Mouse (Mus musculus): ENCODE results near the gene Car5b. TPM values are rescaled to one million over a fixed set of nuclear protein-coding genes. Genes with fewer than 3 reads are reported as not detected.

The Car5b gene
- total RNA-seq, 1 experiment, result 0.54 TPM

GRCm38 (mm10) chrX:163958467-163958875, 69.3 kb downstream of the Car5b start, which contains the start of gene Zrsr2:
Zrsr2 (minus strand) TSS chrX:163958661.
- DNase-seq (ENCODE audit: low read depth, low spot score), result peak; percentile 80
- no peaks in the 10 kb centered on the region for H3K9me3 ChIP-seq (ENCODE audit: control insufficient read depth, insufficient read depth, low read depth, low read length)
- peaks cover 8% of the 10 kb centered on the region for H3K36me3 ChIP-seq (ENCODE audit: control insufficient read depth, insufficient read depth, low read length, poor library complexity, severe bottlenecking)
- peak within 1 kb of the TSS; percentile 100 for H3K9ac ChIP-seq (ENCODE audit: insufficient read depth, low read depth, low read length, poor library complexity, severe bottlenecking)
- H3K4me3 ChIP-seq (ENCODE audit: insufficient read depth in 1 of 2, low read depth in 1 of 2, low read length in 2 of 2, poor library complexity in 1 of 2, severe bottlenecking in 1 of 2), result peak within 1 kb of the TSS; percentile 91 to 100
- in situ Hi-C loops (cut with MboI; ENCODE audit: low sequenced_read_pairs in 2 of 2, unreplicated experiment in 2 of 2), result loop anchor here in 1 of 2 experiments (10.0 kb wide), 1 partner anchor 116 kb away; the partner anchor contains the start of gene Siah1b
- H3K27ac ChIP-seq (ENCODE audit: insufficient read depth, low read depth, low read length, poor library complexity, severe bottlenecking), result peak within 1 kb of the TSS; percentile 100
- TF ChIP-seq ZC3H11A (IDR thresholded peaks at IDR 0.05; ENCODE audit: borderline replicate concordance, low read depth, low read length), result no peak
- TF ChIP-seq MAFK (IDR thresholded peaks at IDR 0.05; ENCODE audit: insufficient read depth, low read depth, low read length), result no peak
- TF ChIP-seq HCFC1 (IDR thresholded peaks at IDR 0.05; ENCODE audit: borderline replicate concordance, insufficient read depth, low read length), result no peak
- no peak for TF ChIP-seq CHD2 (IDR thresholded peaks at IDR 0.05; ENCODE audit: low read depth, low read length)
- TF ChIP-seq ZNF384 (IDR thresholded peaks at IDR 0.05; ENCODE audit: low read depth, low read length), result no peak
- H3K4me1 ChIP-seq (ENCODE audit: control insufficient read depth in 2 of 2, insufficient read depth in 2 of 2, low read length in 2 of 2, poor library complexity in 1 of 2), result no peaks in the 10 kb centered on the region

DNA sequence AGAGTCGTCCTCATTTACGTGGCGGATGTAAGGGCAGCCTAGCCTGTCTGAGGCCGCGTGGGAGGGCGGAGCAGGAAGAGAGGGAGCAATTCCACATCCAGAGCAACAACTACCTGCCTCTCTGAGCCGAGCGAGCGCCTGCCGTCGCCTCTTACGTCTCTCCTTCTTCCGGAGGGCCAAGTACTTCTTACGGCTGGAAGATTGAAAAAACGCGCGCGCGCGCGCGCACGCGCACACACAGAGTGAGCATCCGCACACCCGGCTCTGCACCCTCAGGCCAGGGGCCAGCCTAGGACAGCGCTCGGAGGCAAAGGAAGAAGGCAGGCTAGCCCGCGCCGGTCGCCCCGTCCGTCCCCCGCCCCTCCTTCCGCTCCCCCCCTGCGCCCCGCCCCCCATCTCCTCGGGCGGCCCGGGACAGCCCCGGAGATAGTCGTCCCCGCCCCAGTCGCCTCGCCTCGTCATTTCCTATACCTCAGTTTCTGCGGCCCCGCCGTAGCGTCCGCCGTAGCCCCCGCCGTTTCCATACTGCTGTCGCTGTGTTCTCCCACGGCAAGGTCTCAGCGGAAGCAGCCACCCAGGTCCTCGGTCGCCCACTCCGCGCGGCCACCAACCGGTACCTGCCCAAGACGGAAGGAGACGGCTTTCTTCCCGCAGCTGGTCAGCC, 69.9 kb downstream of the Car5b start:
- Histone ChIP-seq H3K9ac (ENCODE audit: insufficient read depth, low read depth, low read length, poor library complexity, severe bottlenecking) (peak overlapping the region; percentile 100), H3K4me1 (ENCODE audit: control insufficient read depth in 2 of 2, insufficient read depth in 2 of 2, low read length in 2 of 2, poor library complexity in 1 of 2) (no peaks in the 10 kb centered on the region), H3K36me3 (ENCODE audit: control insufficient read depth, insufficient read depth, low read length, poor library complexity, severe bottlenecking) (peaks cover 8% of the 10 kb centered on the region), H3K9me3 (ENCODE audit: control insufficient read depth, insufficient read depth, low read depth, low read length) (no peaks in the 10 kb centered on the region), H3K4me3 (ENCODE audit: insufficient read depth in 1 of 2, low read depth in 1 of 2, low read length in 2 of 2, poor library complexity in 1 of 2, severe bottlenecking in 1 of 2) (peak overlapping the region; percentile 91 to 100), H3K27ac (ENCODE audit: insufficient read depth, low read depth, low read length, poor library complexity, severe bottlenecking) (peak overlapping the region; percentile 100)
- in situ Hi-C loops (cut with MboI; ENCODE audit: low sequenced_read_pairs in 2 of 2, unreplicated experiment in 2 of 2), result loop anchor here in 1 of 2 experiments (10.0 kb wide), 1 partner anchor 117 kb away; the partner anchor contains the start of gene Siah1b
- TF ChIP-seq CHD2 (IDR thresholded peaks at IDR 0.05; ENCODE audit: low read depth, low read length), result no peak
- TF ChIP-seq ZC3H11A (IDR thresholded peaks at IDR 0.05; ENCODE audit: borderline replicate concordance, low read depth, low read length), result no peak
- no peak for TF ChIP-seq MAFK (IDR thresholded peaks at IDR 0.05; ENCODE audit: insufficient read depth, low read depth, low read length)
- TF ChIP-seq ZNF384 (IDR thresholded peaks at IDR 0.05; ENCODE audit: low read depth, low read length), result no peak
- no peak for TF ChIP-seq HCFC1 (IDR thresholded peaks at IDR 0.05; ENCODE audit: borderline replicate concordance, insufficient read depth, low read length)
- DNase-seq (ENCODE audit: low read depth, low spot score), result peak; percentile 38

DNA sequence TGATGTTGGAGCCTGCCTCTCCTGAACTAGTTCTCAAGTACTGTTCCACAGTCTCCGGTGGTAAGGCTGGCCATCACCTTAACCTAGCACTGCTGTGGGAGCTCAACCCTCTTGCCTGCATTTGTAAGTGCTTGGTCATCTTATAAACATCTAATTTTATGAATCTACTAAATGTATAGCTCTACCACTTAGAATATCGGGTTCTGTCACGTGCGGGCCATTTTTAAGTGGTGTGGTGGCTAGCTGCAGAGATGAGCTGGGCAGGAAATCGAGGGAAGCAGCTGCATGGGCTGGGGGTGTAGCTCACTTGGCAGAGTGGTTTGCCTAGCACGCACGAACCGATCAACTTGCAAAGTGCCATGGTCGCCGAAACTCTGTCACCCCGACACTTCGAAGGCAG, 70.4 kb downstream of the Car5b start:
- TF ChIP-seq HCFC1 (IDR thresholded peaks at IDR 0.05; ENCODE audit: borderline replicate concordance, insufficient read depth, low read length), result no peak
- TF ChIP-seq ZC3H11A (IDR thresholded peaks at IDR 0.05; ENCODE audit: borderline replicate concordance, low read depth, low read length), result no peak
- no peak for TF ChIP-seq MAFK (IDR thresholded peaks at IDR 0.05; ENCODE audit: insufficient read depth, low read depth, low read length)
- TF ChIP-seq ZNF384 (IDR thresholded peaks at IDR 0.05; ENCODE audit: low read depth, low read length), result no peak
- no peak for TF ChIP-seq CHD2 (IDR thresholded peaks at IDR 0.05; ENCODE audit: low read depth, low read length)
- no peak for DNase-seq (ENCODE audit: low read depth, low spot score)
- peaks cover 8% of the 10 kb centered on the region for H3K36me3 ChIP-seq (ENCODE audit: control insufficient read depth, insufficient read depth, low read length, poor library complexity, severe bottlenecking)
- no peaks in the 10 kb centered on the region for H3K9me3 ChIP-seq (ENCODE audit: control insufficient read depth, insufficient read depth, low read depth, low read length)
- peak overlapping the region; percentile 91 to 100 for H3K4me3 ChIP-seq (ENCODE audit: insufficient read depth in 1 of 2, low read depth in 1 of 2, low read length in 2 of 2, poor library complexity in 1 of 2, severe bottlenecking in 1 of 2)
- in situ Hi-C loops (cut with MboI; ENCODE audit: low sequenced_read_pairs in 2 of 2, unreplicated experiment in 2 of 2), result loop anchor here in 1 of 2 experiments (10.0 kb wide), 1 partner anchor 117 kb away; the partner anchor contains the start of gene Siah1b
- no peaks in the 10 kb centered on the region for H3K4me1 ChIP-seq (ENCODE audit: control insufficient read depth in 2 of 2, insufficient read depth in 2 of 2, low read length in 2 of 2, poor library complexity in 1 of 2)
- H3K9ac ChIP-seq (ENCODE audit: insufficient read depth, low read depth, low read length, poor library complexity, severe bottlenecking), result peak overlapping the region; percentile 91
- peak overlapping the region; percentile 100 for H3K27ac ChIP-seq (ENCODE audit: insufficient read depth, low read depth, low read length, poor library complexity, severe bottlenecking)

GRCm38 (mm10) chrX:163951618-163952017, 76.2 kb downstream of the Car5b start:
- in situ Hi-C loops (cut with MboI; ENCODE audit: low sequenced_read_pairs in 2 of 2, unreplicated experiment in 2 of 2), result loop anchor here in 1 of 2 experiments (10.0 kb wide), 1 partner anchor 123 kb away; the partner anchor contains the start of gene Siah1b
- TF ChIP-seq CHD2 (IDR thresholded peaks at IDR 0.05; ENCODE audit: low read depth, low read length) (no peak), HCFC1 (IDR thresholded peaks at IDR 0.05; ENCODE audit: borderline replicate concordance, insufficient read depth, low read length) (no peak), ZC3H11A (IDR thresholded peaks at IDR 0.05; ENCODE audit: borderline replicate concordance, low read depth, low read length) (no peak), MAFK (IDR thresholded peaks at IDR 0.05; ENCODE audit: insufficient read depth, low read depth, low read length) (no peak), ZNF384 (IDR thresholded peaks at IDR 0.05; ENCODE audit: low read depth, low read length) (no peak)

More at GRCm38 (mm10) chrX:163951618-163952017, 76.2 kb downstream of the Car5b start:
- Histone ChIP-seq H3K9me3 (ENCODE audit: control insufficient read depth, insufficient read depth, low read depth, low read length) (no peaks in the 10 kb centered on the region), H3K9ac (ENCODE audit: insufficient read depth, low read depth, low read length, poor library complexity, severe bottlenecking) (no peak overlapping the region), H3K4me1 (ENCODE audit: control insufficient read depth in 2 of 2, insufficient read depth in 2 of 2, low read length in 2 of 2, poor library complexity in 1 of 2) (no peaks in the 10 kb centered on the region), H3K4me3 (ENCODE audit: insufficient read depth in 1 of 2, low read depth in 1 of 2, low read length in 2 of 2, poor library complexity in 1 of 2, severe bottlenecking in 1 of 2) (no peak overlapping the region), H3K36me3 (ENCODE audit: control insufficient read depth, insufficient read depth, low read length, poor library complexity, severe bottlenecking) (peaks cover 8% of the 10 kb centered on the region), H3K27ac (ENCODE audit: insufficient read depth, low read depth, low read length, poor library complexity, severe bottlenecking) (no peak overlapping the region)
- DNase-seq (ENCODE audit: low read depth, low spot score), result no peak

All from ES-E14 (cell line).